Mouse (Mus musculus) G1E-ER4 (cell line): Measurements from ENCODE around the gene Gsk3b. TPM values are rescaled to one million over a fixed set of nuclear protein-coding genes. Genes with fewer than 3 reads are reported as not detected.

ENCODE experiments used
- GATA1 ChIP-seq: IDR thresholded peaks from one replicate; pipeline ENCODE4 v1.8.0; 2012; ENCODE audit warnings: low read length, inconsistent platforms
- polyA plus RNA-seq: library from polyadenylated mRNA; stranded (reverse); fragments of >175 nt; gene quantifications from 2 replicates; pipeline ENCODE4 v1.2.3, GENCODE M21; 2012

Gsk3b gene
- polyA plus RNA-seq, 1 experiment: 12.7 TPM

- TF ChIP-seq GATA1: no peak
Observed at GRCm38 (mm10) chr16:38095181-38095851, 6.5 kb downstream of the Gsk3b start.

DNA sequence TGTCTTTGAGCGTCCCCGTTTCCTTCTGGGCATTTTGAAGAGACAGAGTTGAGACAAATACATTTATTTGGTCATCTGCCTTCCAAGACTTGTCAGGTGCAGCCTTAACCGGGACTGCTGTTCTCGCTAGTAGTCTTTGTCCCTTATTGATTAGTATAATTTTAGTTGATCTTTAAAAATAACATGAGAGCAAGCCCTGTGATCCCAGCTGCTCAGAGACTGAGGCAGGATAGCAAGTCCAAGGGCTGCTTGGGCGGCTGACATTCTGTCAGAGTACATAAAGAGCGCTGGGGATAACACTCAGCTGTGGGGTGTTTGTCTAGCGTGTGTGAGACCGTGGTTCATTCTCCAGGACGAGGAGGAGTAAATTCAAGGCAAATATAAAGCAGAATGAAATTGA lies 8.7 kb downstream of the Gsk3b start:
- no peak for TF ChIP-seq GATA1

GRCm38 (mm10) chr16:38099325-38099724 lies 10.5 kb downstream of the Gsk3b start:
- no peak for TF ChIP-seq GATA1

- TF ChIP-seq GATA1: no peak
Observed at GRCm38 (mm10) chr16:38100569-38100968, 11.8 kb downstream of the Gsk3b start.

DNA sequence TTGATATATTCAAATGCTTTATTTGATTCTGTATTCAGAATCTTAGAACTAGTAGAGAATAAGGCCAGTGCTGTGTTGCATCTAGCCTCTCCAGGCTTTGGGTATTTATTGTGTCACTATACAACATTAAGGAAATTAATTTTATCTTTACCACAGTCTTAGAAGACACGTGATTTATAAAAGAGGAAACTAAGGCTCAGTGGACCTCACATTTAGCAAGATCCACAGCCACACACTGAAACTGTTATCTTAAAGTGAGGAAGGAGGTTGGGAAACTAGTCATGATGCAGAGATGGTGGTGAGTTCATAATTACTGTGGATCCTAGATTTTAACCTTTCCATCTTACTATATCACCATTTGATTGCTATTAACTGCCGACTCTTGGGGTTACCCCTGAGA lies 16.7 kb downstream of the Gsk3b start:
- TF ChIP-seq GATA1: no peak

GRCm38 (mm10) chr16:38106542-38106941 lies 17.7 kb downstream of the Gsk3b start:
- no peak for TF ChIP-seq GATA1

DNA sequence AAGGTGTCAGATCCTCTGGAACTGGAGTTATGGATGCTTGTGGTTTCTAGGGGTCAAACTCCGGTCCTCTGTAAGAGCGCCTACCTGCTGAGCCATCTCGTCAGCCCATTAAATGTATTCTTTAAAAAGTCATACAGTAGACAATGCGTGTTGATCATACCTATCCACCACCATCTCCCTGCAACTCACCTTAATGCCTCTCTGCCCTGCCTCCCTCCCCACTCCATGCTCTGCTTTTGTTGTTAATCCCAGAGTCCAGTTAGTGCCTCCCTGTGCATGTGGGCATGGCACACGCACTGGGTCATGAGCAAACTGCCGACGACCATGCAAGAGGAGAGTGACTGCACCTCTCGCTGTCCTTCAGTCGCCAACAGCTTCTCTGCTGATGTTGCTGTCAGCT lies 21.2 kb downstream of the Gsk3b start:
- no peak for TF ChIP-seq GATA1

DNA sequence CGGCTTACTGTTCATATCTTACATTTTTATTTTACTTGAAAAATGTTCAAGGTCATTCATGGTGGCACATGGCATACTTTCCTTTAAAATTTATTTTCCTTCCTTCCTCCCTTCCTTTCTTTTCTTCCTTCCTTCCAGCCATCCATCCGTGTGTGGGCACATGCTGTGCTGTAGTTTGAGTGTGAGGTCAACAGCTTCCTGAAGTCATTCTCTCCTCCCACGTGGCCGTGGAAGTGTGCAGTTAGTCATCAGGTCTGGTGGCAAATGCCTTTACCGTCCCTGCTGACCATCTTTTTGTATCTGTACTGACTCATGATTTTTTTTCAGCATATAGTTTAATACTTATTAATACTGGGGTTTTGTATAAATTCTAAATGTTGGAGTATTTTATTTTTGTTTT lies 21.8 kb downstream of the Gsk3b start:
- no peak for TF ChIP-seq GATA1

DNA sequence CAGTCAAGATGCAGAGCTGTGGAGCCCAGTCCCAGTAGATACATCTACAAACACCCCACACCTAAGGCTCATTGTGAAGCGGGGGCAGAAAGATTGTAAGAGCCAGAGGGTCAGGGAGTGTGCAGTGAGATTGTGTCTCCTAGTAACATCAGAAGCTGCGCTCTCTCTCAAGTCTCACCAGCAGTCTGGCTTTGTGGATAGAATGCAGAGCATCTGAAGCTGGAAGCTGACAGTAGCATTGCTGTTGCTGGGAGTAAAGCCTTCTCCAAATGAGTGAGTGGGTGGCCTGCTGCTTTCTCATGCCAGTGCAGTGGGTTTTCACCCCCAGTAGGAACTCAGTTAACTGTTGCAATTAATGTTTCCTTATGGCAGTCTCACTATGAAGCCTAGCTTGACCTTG lies 25.3 kb downstream of the Gsk3b start:
- no peak for TF ChIP-seq GATA1

DNA sequence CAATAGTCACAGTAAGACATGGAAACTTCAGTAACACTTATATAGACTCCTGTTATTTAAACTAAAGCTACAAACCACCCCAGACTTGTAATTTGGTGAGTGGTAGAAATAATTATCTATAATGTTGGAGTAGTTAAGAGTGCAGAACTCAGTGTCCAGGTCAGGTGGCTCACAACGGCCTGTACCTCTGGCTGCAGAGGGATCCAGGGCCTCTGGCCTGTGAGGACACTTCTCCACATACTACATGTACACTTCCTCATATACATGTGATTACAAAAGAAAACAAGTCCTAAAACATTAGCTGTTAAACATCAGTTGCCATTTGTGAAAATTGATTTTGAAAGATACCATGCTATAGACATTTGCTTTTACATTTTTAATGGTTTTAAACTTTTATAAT lies 29.9 kb downstream of the Gsk3b start:
- no peak for TF ChIP-seq GATA1

- TF ChIP-seq GATA1: no peak
Observed at GRCm38 (mm10) chr16:38119286-38119685, 30.5 kb downstream of the Gsk3b start.

DNA sequence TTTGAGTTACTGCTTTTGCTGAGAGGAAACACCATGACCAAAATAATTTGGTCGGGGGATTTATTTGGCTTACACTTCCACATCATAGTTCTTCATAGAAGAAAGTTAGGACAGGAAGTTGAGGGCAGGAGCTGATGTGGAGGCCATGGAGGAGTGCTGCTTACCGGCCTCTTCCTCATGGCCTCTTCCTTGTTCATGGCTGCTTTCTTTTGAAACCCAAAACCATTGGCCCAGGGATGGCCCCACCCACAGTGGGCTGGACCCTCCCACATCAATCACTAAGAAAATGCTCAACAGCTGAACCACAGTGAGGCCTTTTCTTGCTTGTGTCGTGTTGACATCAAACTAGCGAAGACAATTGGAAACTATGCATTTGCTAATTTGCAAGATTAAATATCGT lies 40.4 kb downstream of the Gsk3b start:
- no peak for TF ChIP-seq GATA1

DNA sequence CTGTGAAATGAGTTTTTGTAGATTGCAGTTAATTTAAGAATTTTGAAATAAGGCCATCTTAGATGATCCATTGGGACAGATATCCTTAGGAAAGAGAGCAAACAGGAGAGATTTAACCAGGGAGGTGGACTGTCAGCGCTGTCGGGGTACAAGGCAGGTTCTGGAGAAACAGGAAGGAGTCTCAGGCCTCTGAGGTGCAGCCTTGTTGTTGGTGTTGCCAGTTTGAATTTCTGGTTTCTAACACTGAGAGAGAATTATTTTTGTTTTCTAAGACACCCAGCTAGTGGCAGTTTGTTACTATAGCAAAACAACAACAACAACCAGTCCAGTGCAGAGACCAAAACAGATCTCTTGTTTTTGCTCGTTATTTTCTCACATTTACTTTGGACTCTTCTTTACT lies 42.2 kb downstream of the Gsk3b start:
- TF ChIP-seq GATA1: no peak

DNA sequence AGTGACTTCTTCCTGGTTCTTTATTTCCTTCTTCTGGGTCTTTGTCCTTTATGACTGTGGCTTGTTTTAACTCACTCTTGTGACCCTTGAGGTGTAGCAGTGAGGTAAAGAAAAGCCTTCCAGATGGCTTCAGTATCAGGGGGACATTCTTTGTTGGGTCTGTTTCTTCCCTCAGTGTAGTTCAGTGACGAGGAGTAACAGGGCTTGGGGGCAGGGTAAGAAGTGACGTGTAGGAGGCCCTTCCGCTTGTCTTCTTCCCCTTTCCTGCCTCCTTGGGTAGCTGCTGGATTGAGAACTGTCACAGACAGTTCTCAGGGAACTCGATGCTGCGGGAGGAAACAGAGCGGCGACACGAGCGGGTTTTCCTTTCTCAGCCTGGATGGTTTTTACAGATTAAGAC lies 43.0 kb downstream of the Gsk3b start:
- no peak for TF ChIP-seq GATA1

DNA sequence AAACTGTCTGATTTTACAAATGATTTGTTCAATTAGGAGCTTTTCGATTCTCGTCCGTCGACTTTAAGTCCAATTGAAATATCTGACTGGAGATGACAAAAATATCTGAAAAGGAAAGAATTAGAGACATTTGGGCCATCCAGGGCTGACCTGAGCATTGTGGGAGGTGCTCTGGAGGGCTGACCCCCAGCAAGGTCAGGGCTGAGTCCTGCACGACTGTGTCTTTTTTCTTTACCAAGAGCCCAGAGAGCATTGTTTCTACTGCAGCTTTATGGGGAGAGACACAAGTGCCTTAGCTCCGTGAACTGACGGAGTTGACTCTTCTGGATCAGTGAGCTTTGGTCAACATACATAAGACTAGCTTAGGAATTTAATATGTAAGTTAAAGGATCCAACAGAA lies 43.4 kb downstream of the Gsk3b start:
- no peak for TF ChIP-seq GATA1

DNA sequence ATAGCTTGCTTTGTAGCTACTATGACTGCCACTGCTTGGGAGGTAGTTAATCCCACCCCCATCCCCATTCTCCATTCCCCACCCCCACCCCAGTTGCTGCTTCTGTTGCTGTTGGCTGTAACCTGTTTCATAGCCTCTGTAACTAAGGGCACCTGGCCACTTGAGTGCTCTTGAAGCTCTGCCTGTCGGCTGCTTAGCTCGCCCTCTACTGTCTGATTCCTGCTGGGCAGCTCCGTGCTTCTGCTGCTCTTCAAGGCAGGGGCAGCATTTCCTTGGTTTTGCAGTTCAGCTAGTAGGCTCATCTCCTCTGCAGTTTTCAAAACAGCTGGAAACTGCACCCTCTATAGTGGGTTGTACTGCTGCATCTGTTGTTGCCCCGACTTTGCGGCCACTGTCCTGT lies 48.5 kb downstream of the Gsk3b start:
- no peak for TF ChIP-seq GATA1

- no peak for TF ChIP-seq GATA1
Observed at GRCm38 (mm10) chr16:38144898-38145297, 56.1 kb downstream of the Gsk3b start.

DNA sequence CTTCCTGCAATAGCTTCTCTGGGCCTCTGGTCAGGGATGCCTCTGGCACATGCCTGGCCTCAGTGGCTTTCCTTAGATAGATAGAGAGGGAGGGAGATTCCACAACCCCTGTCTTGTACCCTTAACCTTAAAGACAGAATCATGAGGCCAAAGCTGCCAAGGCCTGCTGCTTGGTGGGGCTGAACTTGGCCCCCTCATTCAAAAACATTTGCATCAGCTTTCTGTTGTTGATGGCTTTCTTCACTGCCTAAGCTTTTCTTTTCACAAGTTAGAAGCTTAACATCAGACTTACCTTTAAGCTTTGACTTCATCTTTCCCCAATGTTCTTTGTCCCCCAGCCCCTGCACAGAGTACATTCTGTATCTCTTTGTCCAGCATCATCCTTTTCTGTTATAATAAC lies 61.8 kb downstream of the Gsk3b start:
- no peak for TF ChIP-seq GATA1
